Mouse (Mus musculus): ENCODE measurements around the gene Tent5c. TPM values are rescaled to one million over a fixed set of nuclear protein-coding genes. Genes with fewer than 3 reads are reported as not detected.
"Not testable (repeated sequence)": the region's sequence is repeated elsewhere in the genome, so short reads cannot be mapped to it uniquely, and the experiment has no call there.

Gene Tent5c
- polyA plus RNA-seq, 1 experiment from 2014 or later, result 3.2 TPM

DNA sequence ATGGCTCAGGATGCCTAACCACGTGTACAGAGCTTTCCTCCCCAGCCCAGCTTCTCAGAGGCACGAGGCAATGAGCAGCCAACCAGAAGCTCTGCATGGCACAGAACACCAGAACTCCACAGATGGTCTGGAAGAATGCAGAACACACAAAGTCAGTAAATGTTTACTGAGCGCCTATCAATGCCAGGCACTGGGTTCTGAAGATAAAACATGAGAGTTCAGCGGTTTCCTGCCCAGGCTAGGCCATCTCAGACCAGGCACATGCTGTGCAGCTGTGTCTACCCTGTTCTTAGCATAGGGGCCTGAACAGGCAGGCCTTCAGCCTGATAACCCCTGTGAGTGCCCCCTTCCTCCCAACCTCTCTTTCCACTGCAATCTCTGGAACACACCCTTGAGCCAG, 59.5 kb downstream of the Tent5c start:
- Histone ChIP-seq H3K9me3 (no peaks in the 10 kb centered on the region), H3K36me3 (no peaks in the 10 kb centered on the region), H3K27ac (replicated peaks) (no peak overlapping the region), H3K27me3 (no peaks in the 10 kb centered on the region), H3K9ac (replicated peaks) (no peak overlapping the region), H3K4me2 (replicated peaks) (no peak overlapping the region), H3K4me3 (no peak overlapping the region), H3K4me1 (no peaks in the 10 kb centered on the region)
- no peak for ATAC-seq (replicated peaks)
- WGBS, result 78% methylated on average over 4 of the region's 4 CpGs

DNA sequence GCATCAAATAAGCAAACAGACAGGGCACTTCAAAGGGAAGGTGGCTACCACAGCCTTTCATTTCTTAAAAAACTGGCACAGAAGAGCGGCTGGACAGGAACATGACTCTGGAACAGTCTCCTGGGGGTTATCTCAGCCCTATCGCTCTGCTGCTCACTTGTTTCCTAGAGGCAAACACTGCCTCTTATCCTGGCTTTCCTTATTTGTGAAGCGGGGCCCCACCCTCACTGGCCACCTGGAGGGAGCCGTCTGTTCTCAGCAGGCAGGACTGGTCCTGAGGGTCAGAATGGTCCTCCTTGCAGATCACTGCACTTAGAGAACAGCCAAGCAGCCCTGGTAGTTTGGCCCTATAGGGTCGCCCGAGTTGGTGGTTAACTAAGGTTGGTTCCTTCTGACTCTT, 61.6 kb downstream of the Tent5c start:
- H3K27ac ChIP-seq (replicated peaks), result no peak overlapping the region
- no peak for ATAC-seq (replicated peaks)
- no peaks in the 10 kb centered on the region for H3K27me3 ChIP-seq
- no peak overlapping the region for H3K4me3 ChIP-seq
- WGBS, result 71% methylated on average over 6 of the region's 6 CpGs
- H3K4me2 ChIP-seq (replicated peaks), result no peak overlapping the region
- no peaks in the 10 kb centered on the region for H3K36me3 ChIP-seq
- no peaks in the 10 kb centered on the region for H3K9me3 ChIP-seq
- no peaks in the 10 kb centered on the region for H3K4me1 ChIP-seq
- H3K9ac ChIP-seq (replicated peaks), result no peak overlapping the region

DNA sequence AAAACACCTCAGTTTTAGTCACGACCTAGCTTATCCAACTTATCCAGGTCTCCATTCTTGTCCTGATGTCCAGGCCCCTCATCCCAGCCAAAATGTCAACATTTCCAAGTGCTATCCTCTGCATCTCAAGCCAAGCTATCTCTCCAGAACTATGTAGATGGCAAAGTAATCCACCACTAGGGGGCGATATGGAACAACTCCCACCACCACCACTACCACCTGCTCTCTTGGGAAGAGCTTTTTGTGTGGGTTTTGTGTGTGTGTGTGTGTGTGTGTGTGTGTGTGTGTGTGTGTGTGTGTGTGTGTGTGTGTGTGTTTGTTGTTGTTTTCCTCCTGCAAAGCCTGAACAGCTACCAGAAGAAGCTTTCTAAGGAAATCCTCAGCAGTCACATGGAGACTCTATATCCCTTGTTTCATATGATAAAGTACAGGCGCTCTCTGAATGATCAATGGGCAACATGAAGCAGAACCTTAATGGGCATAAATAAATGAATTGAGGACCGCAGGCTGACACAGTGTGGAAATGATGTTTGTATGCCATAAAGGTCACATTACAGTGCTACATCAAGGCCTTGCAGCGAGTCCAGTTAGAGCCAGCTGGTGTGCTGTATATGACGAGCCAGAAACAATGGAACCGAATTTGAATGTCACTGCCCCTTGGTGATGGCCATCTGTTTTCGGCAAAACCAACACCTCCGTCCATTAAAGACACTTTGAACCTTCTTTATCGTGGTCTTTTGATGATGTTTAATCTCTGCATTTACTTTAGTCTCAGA, 66.5 kb downstream of the Tent5c start:
- 0 out of 2 replicates have a peak, but pooled peaks have one; percentile 29 for ATAC-seq (replicated peaks)
- H3K4me2 ChIP-seq (replicated peaks), result no peak overlapping the region
- H3K4me3 ChIP-seq, result no peak overlapping the region
- peaks cover 5% of the 10 kb centered on the region for H3K4me1 ChIP-seq
- no peak overlapping the region for H3K27ac ChIP-seq (replicated peaks)
- H3K27me3 ChIP-seq, result no peaks in the 10 kb centered on the region
- no peaks in the 10 kb centered on the region for H3K36me3 ChIP-seq
- H3K9ac ChIP-seq (replicated peaks), result no peak overlapping the region
- no peaks in the 10 kb centered on the region for H3K9me3 ChIP-seq
- WGBS, result 74% methylated on average over 10 of the region's 10 CpGs

DNA sequence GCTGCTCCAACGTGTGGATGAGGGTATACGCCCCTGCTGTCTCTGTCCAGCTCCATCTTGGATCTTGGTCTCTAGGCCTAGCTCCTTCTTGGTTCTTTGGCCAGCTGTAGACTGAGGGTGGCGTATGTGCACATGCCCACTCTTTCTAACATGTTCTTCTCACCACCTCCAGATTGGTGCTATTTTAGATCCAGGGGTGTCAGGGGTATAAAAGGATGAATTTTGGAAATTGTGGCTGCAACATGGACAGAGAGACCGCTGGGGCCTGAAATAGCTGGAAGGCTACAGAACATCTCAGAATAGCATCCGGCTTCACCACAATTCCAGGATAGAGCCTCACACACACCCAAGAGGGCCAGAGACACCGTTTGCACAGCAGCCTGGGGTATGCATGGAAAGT, 67.8 kb downstream of the Tent5c start:
- 93% methylated on average over 6 of the region's 6 CpGs for whole genome bisulfite sequencing
- H3K9me3 ChIP-seq, result no peaks in the 10 kb centered on the region
- no peak overlapping the region for H3K4me2 ChIP-seq (replicated peaks)
- peaks cover 12% of the 10 kb centered on the region for H3K4me1 ChIP-seq
- no peaks in the 10 kb centered on the region for H3K27me3 ChIP-seq
- H3K27ac ChIP-seq (replicated peaks), result no peak overlapping the region
- no peaks in the 10 kb centered on the region for H3K36me3 ChIP-seq
- H3K9ac ChIP-seq (replicated peaks), result no peak overlapping the region
- ATAC-seq (replicated peaks), result no peak
- no peak overlapping the region for H3K4me3 ChIP-seq

- H3K27me3 ChIP-seq, result no peaks in the 10 kb centered on the region
- H3K4me3 ChIP-seq, result no peak overlapping the region
- 63% methylated on average over 5 of the region's 5 CpGs for WGBS
- no peaks in the 10 kb centered on the region for H3K36me3 ChIP-seq
- ATAC-seq (replicated peaks), result no peak
- no peaks in the 10 kb centered on the region for H3K9me3 ChIP-seq
- H3K4me1 ChIP-seq, result peaks cover 12% of the 10 kb centered on the region
- no peak overlapping the region for H3K27ac ChIP-seq (replicated peaks)
- H3K9ac ChIP-seq (replicated peaks), result no peak overlapping the region
- H3K4me2 ChIP-seq (replicated peaks), result no peak overlapping the region
These were observed 68.5 kb downstream of the Tent5c start for GRCm38 (mm10) chr3:100420691-100421056.

GRCm38 (mm10) chr3:100419962-100420690, 69.0 kb downstream of the Tent5c start:
- H3K27ac ChIP-seq (replicated peaks), result no peak overlapping the region
- H3K4me1 ChIP-seq, result peaks cover 12% of the 10 kb centered on the region
- H3K4me2 ChIP-seq (replicated peaks), result no peak overlapping the region
- H3K9ac ChIP-seq (replicated peaks), result no peak overlapping the region
- no peaks in the 10 kb centered on the region for H3K27me3 ChIP-seq
- no peaks in the 10 kb centered on the region for H3K9me3 ChIP-seq
- ATAC-seq (replicated peaks), result no peak
- H3K36me3 ChIP-seq, result no peaks in the 10 kb centered on the region
- H3K4me3 ChIP-seq, result no peak overlapping the region
- WGBS, result 86% methylated on average over 10 of the region's 10 CpGs

GRCm38 (mm10) chr3:100418387-100418786, 70.7 kb downstream of the Tent5c start:
- H3K36me3 ChIP-seq, result no peaks in the 10 kb centered on the region
- no peak overlapping the region for H3K4me3 ChIP-seq
- peaks cover 12% of the 10 kb centered on the region for H3K4me1 ChIP-seq
- no peak overlapping the region for H3K9ac ChIP-seq (replicated peaks)
- ATAC-seq (replicated peaks), result no peak
- 92% methylated on average over 1 of the region's 1 CpGs for WGBS
- H3K4me2 ChIP-seq (replicated peaks), result no peak overlapping the region
- no peak overlapping the region for H3K27ac ChIP-seq (replicated peaks)
- no peaks in the 10 kb centered on the region for H3K9me3 ChIP-seq
- no peaks in the 10 kb centered on the region for H3K27me3 ChIP-seq

- H3K36me3 ChIP-seq, result no peaks in the 10 kb centered on the region
- H3K9ac ChIP-seq (replicated peaks), result no peak overlapping the region
- H3K4me2 ChIP-seq (replicated peaks), result peak overlapping the region; percentile 28
- peak overlapping the region; percentile 5; the same call in 1 of the 2 replicates for H3K4me3 ChIP-seq
- no peaks in the 10 kb centered on the region for H3K27me3 ChIP-seq
- WGBS, result 4% methylated on average over 10 of the region's 10 CpGs
- H3K4me1 ChIP-seq, result peaks cover 12% of the 10 kb centered on the region
- ATAC-seq (replicated peaks), result peak; percentile 73
- no peak overlapping the region for H3K27ac ChIP-seq (replicated peaks)
- H3K9me3 ChIP-seq, result no peaks in the 10 kb centered on the region
These were observed 71.3 kb downstream of the Tent5c start for GRCm38 (mm10) chr3:100417772-100418311.

- no peak overlapping the region for H3K4me3 ChIP-seq
- no peaks in the 10 kb centered on the region for H3K36me3 ChIP-seq
- no peak overlapping the region for H3K9ac ChIP-seq (replicated peaks)
- no peaks in the 10 kb centered on the region for H3K27me3 ChIP-seq
- H3K9me3 ChIP-seq, result no peaks in the 10 kb centered on the region
- peaks cover 12% of the 10 kb centered on the region for H3K4me1 ChIP-seq
- WGBS, result 87% methylated on average over 5 of the region's 5 CpGs
- H3K27ac ChIP-seq (replicated peaks), result no peak overlapping the region
- H3K4me2 ChIP-seq (replicated peaks), result no peak overlapping the region
- no peak for ATAC-seq (replicated peaks)
These were observed 73.5 kb downstream of the Tent5c start for GRCm38 (mm10) chr3:100415671-100416070.

- H3K4me1 ChIP-seq, result peaks cover 12% of the 10 kb centered on the region
- H3K36me3 ChIP-seq; H3K4me2 ChIP-seq (replicated peaks); H3K9me3 ChIP-seq; ATAC-seq (replicated peaks); H3K27ac ChIP-seq (replicated peaks); H3K9ac ChIP-seq (replicated peaks); H3K4me3 ChIP-seq; H3K27me3 ChIP-seq: not testable (repeated sequence)
- 95% methylated on average over 3 of the region's 3 CpGs for WGBS
These were observed 75.5 kb downstream of the Tent5c start for GRCm38 (mm10) chr3:100413586-100413985.

DNA sequence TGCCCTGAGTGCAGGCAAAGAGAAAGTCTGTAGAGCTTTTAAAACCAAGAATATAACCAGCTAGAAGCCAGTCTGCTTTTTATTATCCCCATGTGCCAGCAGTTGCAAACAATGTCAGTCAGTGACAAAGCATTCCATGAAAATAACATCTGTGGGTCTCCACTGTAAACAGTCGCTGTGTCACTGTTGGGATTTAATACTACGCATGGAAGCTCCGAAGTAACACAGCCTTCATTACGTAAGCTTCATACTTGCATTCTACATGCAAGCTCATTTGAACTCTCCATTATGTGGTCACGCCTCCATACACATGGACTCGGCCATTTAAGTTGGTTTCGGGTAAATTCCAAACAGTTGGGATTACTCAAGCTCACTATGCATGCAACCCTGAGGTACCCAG, 77.2 kb downstream of the Tent5c start:
- H3K4me2 ChIP-seq (replicated peaks), result no peak overlapping the region
- H3K4me3 ChIP-seq, result no peak overlapping the region
- H3K27ac ChIP-seq (replicated peaks), result no peak overlapping the region
- peaks cover under 1% of the 10 kb centered on the region; the same call in 1 of the 2 replicates for H3K4me1 ChIP-seq
- H3K27me3 ChIP-seq, result no peaks in the 10 kb centered on the region
- 91% methylated on average over 7 of the region's 7 CpGs for WGBS
- no peak overlapping the region for H3K9ac ChIP-seq (replicated peaks)
- no peaks in the 10 kb centered on the region for H3K36me3 ChIP-seq
- H3K9me3 ChIP-seq, result no peaks in the 10 kb centered on the region
- ATAC-seq (replicated peaks), result no peak

- no peak overlapping the region for H3K9ac ChIP-seq (replicated peaks)
- WGBS, result 90% methylated on average over 2 of the region's 2 CpGs
- ATAC-seq (replicated peaks), result no peak
- no peak overlapping the region for H3K4me3 ChIP-seq
- no peak overlapping the region for H3K4me2 ChIP-seq (replicated peaks)
- no peak overlapping the region for H3K27ac ChIP-seq (replicated peaks)
- no peaks in the 10 kb centered on the region for H3K27me3 ChIP-seq
- H3K9me3 ChIP-seq, result no peaks in the 10 kb centered on the region
- H3K4me1 ChIP-seq, result no peaks in the 10 kb centered on the region
- H3K36me3 ChIP-seq, result no peaks in the 10 kb centered on the region
These were observed 79.8 kb downstream of the Tent5c start for GRCm38 (mm10) chr3:100409280-100409679.
